Mouse (Mus musculus) stomach, embryonic 16.5 days (tissue): ENCODE measurements around the gene Vmn2r107. TPM values are rescaled to one million over a fixed set of nuclear protein-coding genes. Genes with fewer than 3 reads are reported as not detected.

Source experiments
- ATAC-seq: fragments of 200-750 bp; cut with Nextera tagmentation; 2 replicates; pipeline ENCODE4 v1.8.0; 2017; ENCODE audit warnings: moderate number of reproducible peaks, moderate TSS enrichment; ENCODE audit not compliant: insufficient read depth, low FRiP score
- H3K27ac ChIP-seq: fragments of 300-500 bp; sonication (generic); 2 replicates; pipeline ENCODE4 v1.5.1; 2014; ENCODE audit warnings: low read length
- H3K27me3 ChIP-seq: fragments of 300-500 bp; sonication (generic); 2 replicates; pipeline ENCODE4 v1.6.1; 2014; ENCODE audit warnings: low read length, control low read depth, mixed read lengths; ENCODE audit not compliant: control insufficient read depth, insufficient read depth
- H3K36me3 ChIP-seq: fragments of 300-500 bp; sonication (generic); 2 replicates; pipeline ENCODE4 v1.6.1; 2014; ENCODE audit warnings: low read length; ENCODE audit not compliant: control insufficient read depth, insufficient read depth
- H3K4me1 ChIP-seq: fragments of 300-500 bp; sonication (generic); 2 replicates; pipeline ENCODE4 v1.6.1; 2014; ENCODE audit warnings: low read length, control low read depth, mixed read lengths; ENCODE audit not compliant: control insufficient read depth, insufficient read depth
- H3K4me2 ChIP-seq: fragments of 300-500 bp; sonication (generic); 2 replicates; pipeline ENCODE4 v1.6.1; 2014; ENCODE audit warnings: low read depth, low read length, mixed read lengths
- H3K4me3 ChIP-seq: fragments of 300-500 bp; sonication (generic); replicated peaks from 2 replicates; pipeline ENCODE4 v1.5.1; 2014; ENCODE audit warnings: mild to moderate bottlenecking, low read length
- H3K9ac ChIP-seq: fragments of 300-500 bp; sonication (generic); 2 replicates; pipeline ENCODE4 v1.6.1; 2014; ENCODE audit warnings: low read length
- H3K9me3 ChIP-seq: fragments of 300-500 bp; sonication (generic); replicated peaks from 2 replicates; pipeline ENCODE4 v1.6.1; 2016; ENCODE audit warnings: low read length, control low read depth; ENCODE audit not compliant: control insufficient read depth
- WGBS: fragments of 180-500 bp; shearing (Covaris S2); extraction: QIAGEN DNeasy Blood & Tissue Kit; methylation state at CpG from one replicate; pipeline ENCODE4 v1.1.7; 2014; 5-methylcytosine and 5-hydroxymethylcytosine counted together
- polyA plus RNA-seq: library from polyadenylated mRNA; unstranded; fragments of >200 nt; fragmentation: Nextera tagmentation; extraction: Ambion mirVana; gene quantifications from 2 replicates; pipeline ENCODE4 v1.2.1, GENCODE M21; 2015

Gene Vmn2r107
- polyA plus RNA-seq: not detected in 2 replicates

- Histone ChIP-seq H3K4me2 (no peak within 1 kb of the TSS), H3K27me3 (no peaks in the 10 kb centered on the region), H3K4me1 (no peaks in the 10 kb centered on the region), H3K9ac (no peak within 1 kb of the TSS), H3K4me3 (no peak within 1 kb of the TSS), H3K27ac (no peak within 1 kb of the TSS), H3K36me3 (no peaks in the 10 kb centered on the region), H3K9me3 (no peaks in the 10 kb centered on the region)
- WGBS: 48% methylated on average over 2 of the region's 2 CpGs
- no peak for ATAC-seq
Observed at GRCm38 (mm10) chr17:20344942-20345341, at the start of gene Vmn2r107. Gene Vmn2r107 (plus strand): TSS chr17:20345242.

- Histone ChIP-seq H3K9me3 (no peaks in the 10 kb centered on the region), H3K4me1 (no peaks in the 10 kb centered on the region), H3K36me3 (no peaks in the 10 kb centered on the region), H3K4me2 (no peak overlapping the region), H3K4me3 (no peak overlapping the region), H3K27me3 (no peaks in the 10 kb centered on the region), H3K9ac (no peak overlapping the region), H3K27ac (no peak overlapping the region)
- WGBS: 86% methylated on average over 1 of the region's 1 CpGs
- no peak for ATAC-seq
Observed at GRCm38 (mm10) chr17:20305790-20306189, 39.3 kb upstream of the Vmn2r107 start.

- Histone ChIP-seq H3K27me3 (no peaks in the 10 kb centered on the region), H3K36me3 (no peaks in the 10 kb centered on the region), H3K9me3 (peaks cover 9% of the 10 kb centered on the region; the same call in 1 of the 2 replicates), H3K9ac (no peak overlapping the region), H3K4me2 (no peak overlapping the region), H3K4me3 (no peak overlapping the region), H3K27ac (no peak overlapping the region), H3K4me1 (no peaks in the 10 kb centered on the region)
- ATAC-seq: no peak
- WGBS: 35% methylated on average over 2 of the region's 2 CpGs
Observed at GRCm38 (mm10) chr17:20399105-20399504, 54.1 kb downstream of the Vmn2r107 start.

- Histone ChIP-seq H3K4me3 (no peak within 1 kb of the TSS), H3K27me3 (no peaks in the 10 kb centered on the region), H3K9me3 (0 out of 2 replicates have a peak, but pooled peaks cover 6% of the 10 kb centered on the region), H3K4me2 (no peak within 1 kb of the TSS), H3K9ac (no peak within 1 kb of the TSS), H3K4me1 (no peaks in the 10 kb centered on the region), H3K36me3 (no peaks in the 10 kb centered on the region), H3K27ac (no peak within 1 kb of the TSS)
- WGBS: 11% methylated on average over 1 of the region's 1 CpGs
- no peak for ATAC-seq
Observed at GRCm38 (mm10) chr17:20413846-20414245, 68.8 kb downstream of the Vmn2r107 start, which contains the start of gene Vmn1r224. Gene Vmn1r224 (plus strand): TSS chr17:20414146.

Other genes with a start within 250 kb of the Vmn2r107 start
- not detected in 2 replicates for gene Fpr-rs7, start 231.0 kb upstream of the Vmn2r107 start, polyA plus RNA-seq
- not detected in 2 replicates for gene Fpr-rs6, start 162.1 kb upstream of the Vmn2r107 start, polyA plus RNA-seq
- not detected in 2 replicates for gene Vmn2r105, start 110.2 kb upstream of the Vmn2r107 start, polyA plus RNA-seq
- not detected in 2 replicates for gene Vmn2r106, start 59.7 kb upstream of the Vmn2r107 start, polyA plus RNA-seq
- gene Vmn1r224, start 68.9 kb downstream of the Vmn2r107 start, polyA plus RNA-seq: not detected in 2 replicates
- not detected in 2 replicates for gene Vmn2r108, start 136.1 kb downstream of the Vmn2r107 start, polyA plus RNA-seq
- not detected in 2 replicates for gene Vmn1r225, start 152.9 kb downstream of the Vmn2r107 start, polyA plus RNA-seq
- gene Vmn2r109, start 219.5 kb downstream of the Vmn2r107 start, polyA plus RNA-seq: not detected in 2 replicates